Mouse (Mus musculus) layer of hippocampus, postnatal 25 days (tissue): ENCODE measurements around the gene Cttnbp2. TPM values are rescaled to one million over a fixed set of nuclear protein-coding genes. Genes with fewer than 3 reads are reported as not detected.

ENCODE experiments used
- DNase-seq, 2 experiments: peaks; one replicate each; pipeline ENCODE4 v3.0.0; 2022; ENCODE audit warnings: mixed read lengths in 2 of 2, low spot score in 1 of 2; ENCODE audit errors: extremely low spot score in 1 of 2
- total RNA-seq, 2 experiments: library from RNA; stranded (reverse); gene quantifications; 2 replicates each; pipeline ENCODE4 v1.2.3; 2021

Gene Cttnbp2
- total RNA-seq, result 100 to 1,000 TPM; 197 to 294 TPM

DNA sequence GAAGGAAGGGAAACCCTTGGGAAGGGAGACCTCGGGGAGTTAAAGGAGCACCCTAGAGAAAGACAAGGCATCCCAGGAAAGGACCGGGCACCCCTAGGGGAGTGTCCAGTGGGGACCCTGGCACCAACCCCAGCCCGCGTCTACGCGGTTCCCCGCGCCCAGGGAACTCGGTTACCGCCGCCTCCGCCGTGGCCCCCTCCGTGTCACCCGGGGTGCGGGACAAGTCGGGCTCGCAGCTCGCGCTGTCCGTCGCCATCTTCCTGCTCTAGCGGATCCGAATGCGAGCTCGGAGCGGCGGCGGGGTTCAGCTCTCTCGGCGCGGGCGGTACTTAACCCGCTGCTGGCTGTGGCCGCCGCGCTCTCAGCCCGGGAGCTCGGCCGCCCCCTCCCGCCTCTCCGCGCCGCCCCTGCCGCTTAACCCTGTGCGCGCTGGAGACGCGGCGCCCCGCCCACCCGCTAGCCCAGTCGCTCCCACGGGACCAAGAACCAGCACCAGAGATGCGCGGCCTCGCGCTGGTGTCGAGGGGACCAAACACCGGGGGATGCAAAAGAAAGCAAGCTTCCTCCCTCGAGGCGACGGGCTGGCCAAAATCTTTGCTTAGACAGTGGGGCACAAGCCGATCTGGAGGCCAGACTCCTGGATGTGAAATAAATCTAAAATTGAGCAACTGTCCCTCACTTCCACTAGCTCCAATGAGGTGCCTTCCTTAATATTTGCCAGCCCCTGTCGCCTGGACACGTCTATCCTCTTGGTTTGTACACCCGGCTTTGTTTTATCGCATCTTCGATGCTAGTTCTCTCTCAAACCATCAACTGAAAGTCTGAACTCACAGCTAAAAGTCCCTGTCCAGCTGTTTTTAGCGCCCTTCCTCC, at the start of gene Cttnbp2:
Gene Cttnbp2, minus strand, starts transcription at position 364 of the 873 bp plus-strand sequence.
- peak; percentile 72 to 78 for DNase-seq

DNA sequence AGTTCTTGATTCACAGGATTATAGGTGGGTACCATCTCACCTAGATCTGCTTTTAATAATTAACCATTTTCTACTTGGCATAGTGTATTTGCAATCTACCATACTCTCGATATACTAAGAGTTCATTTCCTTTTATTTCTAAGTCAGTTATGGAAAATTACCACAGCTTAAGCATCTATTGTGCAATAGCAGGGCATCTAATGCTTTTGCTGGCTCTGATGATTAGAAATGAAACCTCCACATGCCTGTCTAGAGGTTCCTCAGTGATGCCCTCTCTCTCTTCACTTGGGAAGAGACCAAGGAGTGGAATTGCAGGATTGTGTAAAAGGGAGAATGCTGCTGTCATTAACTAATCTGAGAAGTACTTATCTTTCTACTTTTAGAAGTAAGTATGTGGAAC, 44.4 kb upstream of the Cttnbp2 start:
- DNase-seq, result no peak

DNA sequence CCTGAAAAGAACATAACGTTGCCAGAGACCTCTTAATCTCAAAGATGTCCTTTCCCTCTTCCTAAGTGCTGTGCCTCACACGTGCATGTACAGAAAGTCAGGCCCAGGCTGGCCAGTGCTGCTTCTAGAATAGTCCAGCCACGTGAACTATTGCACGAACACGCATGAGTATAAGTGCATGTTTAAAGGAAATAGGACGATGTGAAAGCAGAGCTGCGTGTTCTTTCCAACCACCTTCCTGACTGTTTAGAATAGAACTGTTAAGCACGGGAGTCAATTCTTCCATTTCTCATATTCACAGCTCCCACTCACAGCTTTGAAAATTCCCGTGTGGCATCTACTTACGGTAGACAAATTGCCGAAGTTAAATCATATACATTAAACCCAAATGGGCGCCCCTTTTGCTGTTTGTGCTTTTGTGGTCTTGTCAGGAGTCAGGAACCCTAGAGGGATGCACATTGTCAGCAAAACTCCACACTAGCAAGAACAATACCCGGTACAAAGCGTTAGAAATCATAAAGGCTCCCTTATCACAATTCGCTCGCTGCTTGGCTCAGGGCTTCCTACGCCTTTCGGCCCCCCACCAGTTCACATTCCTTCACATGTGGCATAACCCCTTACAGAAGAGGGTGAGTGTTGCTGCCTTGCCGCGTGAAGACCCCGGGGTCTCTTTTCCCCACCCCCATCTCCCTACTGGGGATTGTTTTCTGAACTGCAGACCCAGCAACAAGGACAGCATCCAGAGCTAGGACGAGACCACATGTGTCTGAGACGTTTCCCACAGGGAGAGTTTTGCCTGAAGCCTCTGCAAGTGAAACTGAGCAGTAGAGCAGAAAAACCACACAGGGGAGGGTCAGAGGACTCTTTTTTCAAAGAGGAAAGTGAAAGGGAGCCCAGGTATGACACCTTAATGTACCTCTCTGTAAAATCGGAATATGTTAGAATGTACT, 33.1 kb upstream of the Cttnbp2 start:
- DNase-seq, result no peak

DNA sequence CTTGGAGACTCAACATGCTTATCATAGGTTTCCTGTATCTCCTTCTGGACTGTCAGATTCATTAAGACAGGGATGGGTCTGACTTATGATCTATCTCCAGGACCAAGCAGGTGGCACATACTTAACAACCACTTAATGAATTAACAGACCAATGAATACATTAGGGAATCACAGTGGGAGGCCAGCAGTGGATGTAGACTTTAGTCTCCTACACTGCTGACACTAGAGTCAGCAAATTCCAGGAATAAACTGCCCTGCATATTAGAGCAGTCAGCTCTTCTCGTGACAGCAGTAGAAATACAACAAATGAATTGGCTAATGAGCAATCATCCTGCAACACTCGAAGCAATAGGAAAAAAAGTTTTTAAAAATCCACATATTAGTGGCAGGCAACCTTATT, 29.2 kb upstream of the Cttnbp2 start:
- DNase-seq, result no peak

DNA sequence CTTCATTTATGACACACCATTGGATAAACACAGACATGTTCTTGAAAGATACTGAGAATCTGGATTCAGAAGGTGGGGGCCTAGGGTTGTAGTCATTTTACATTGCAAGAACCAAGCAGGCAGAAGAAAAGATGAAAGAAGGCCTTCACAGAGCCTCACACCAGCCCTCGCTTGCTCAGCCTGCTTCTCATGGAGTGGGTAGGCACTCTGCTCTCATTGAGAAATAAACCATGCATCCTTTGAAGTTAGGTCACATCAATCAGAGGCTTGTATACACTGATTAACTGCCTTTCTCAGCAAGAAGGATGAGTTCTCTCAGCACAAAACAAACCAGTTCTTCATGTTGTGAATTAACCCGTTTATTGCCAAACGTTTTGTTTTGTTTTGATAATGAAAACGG, 25.8 kb upstream of the Cttnbp2 start:
- no peak for DNase-seq

DNA sequence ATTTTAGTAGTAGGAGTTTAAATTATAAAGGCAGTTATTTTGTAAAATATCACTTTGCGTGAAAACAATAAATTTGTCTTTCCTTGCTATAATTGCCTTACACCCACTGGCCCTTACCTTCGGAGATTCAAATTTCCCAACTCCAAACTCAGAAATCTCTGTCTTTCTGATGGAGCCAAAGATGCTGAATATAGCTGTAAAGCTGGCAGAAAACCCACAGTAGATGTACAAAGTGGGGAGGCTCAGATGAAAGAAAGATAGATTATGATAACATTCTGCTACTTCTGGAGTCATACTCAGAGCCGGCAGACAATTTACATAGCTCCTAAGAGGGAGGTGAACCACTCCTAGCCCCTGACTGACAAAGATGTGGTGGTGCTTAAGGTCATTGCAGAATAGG, 15.8 kb upstream of the Cttnbp2 start:
- no peak for DNase-seq

DNA sequence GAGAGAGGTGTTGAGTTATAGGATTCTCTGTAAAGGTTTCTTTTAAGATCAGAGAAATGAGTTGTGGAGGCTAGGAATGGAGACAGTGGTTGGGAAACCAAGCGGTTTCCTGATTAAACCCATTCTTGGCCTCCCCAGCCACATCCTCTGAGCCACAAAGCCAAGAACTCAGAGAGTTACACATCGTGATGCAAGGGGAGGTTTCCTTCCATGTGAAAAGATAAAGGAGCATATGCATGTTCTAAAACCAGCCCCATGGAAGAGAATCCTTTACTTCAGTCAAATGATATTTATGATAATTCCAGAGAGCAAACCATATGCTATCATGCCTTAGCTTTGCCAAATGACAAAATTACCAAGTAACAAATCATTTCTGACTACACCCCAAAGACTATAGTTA, 3.0 kb upstream of the Cttnbp2 start:
- no peak for DNase-seq

DNA sequence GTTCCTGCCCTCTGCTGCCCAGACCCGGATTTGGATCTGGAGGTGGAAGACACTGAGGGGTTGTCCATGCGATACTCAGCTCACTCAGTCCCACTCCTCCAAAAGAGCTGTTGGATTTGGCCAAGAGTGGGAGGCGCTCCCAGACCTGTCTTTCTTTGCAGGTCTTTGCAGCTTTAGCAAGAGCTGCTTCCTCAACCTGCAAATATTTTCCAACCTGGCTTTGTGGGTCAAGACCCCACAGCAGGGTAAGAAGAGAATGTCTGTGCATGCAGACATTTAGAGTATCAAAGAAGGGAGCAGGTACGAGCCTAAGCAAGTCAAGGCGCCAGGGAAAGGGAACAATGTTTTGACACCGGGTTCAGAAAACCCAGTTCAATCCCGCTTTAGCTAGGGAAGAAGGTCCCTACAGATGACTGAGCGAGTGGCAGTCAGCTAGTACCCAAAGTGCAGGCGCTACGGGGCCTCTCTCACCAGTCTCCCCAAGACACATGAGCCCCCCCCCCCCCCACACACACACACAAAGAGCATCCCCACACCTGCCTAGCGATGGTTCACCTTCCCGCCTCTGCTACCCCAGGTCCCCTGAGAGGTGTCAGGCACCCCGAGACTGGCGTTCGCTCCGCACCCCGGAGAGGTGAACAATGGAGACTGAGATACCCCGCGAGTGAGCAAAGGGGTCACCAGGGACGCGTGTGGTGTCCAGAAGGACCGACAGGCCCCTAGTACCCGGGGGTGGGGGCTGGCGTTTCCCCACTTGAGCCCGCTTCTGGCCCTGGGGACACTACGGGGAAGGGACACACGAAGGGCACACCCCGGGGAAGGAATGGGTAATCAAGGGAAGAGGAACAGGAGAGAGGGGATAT, 801 bp downstream of the Cttnbp2 start:
- peak; percentile 27 to 29 for DNase-seq

DNA sequence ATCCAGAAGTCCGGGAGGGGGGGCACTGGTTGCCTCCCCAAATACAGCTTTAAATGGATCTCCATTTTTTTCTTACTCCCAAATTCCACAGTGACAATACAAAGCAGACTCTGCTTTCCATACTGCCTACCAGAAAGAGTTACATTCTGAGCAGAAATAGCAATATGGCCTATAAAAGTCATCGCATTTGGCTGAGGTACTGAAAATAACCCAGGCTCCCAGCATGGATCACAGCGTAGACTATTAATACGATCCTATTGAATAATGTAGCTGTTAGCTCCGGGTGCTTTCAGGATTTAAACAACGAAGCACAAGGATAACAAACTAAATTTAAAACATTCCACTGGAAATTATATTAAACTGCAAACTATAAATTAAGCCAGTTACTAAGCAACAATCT, 2.8 kb downstream of the Cttnbp2 start:
- DNase-seq, result no peak

DNA sequence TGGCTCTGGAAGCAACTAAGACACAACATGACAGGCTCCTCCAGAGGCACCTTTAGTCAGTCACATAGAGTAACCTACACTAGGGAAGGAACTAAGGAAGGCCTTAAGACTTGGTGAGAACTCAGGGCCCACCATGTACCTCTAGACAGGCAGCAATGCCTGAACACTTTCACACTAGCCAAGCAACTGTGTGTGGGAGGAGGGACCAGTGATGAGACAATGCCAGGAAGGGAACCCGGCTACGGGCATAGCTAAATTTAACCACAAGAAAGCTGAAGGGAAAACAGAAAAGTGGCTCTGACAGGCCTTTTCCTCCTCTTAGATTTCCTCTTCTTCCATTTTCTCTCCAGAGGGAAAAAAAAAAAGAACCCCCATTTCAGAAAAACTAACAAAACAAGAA, 6.6 kb downstream of the Cttnbp2 start:
- no peak for DNase-seq

DNA sequence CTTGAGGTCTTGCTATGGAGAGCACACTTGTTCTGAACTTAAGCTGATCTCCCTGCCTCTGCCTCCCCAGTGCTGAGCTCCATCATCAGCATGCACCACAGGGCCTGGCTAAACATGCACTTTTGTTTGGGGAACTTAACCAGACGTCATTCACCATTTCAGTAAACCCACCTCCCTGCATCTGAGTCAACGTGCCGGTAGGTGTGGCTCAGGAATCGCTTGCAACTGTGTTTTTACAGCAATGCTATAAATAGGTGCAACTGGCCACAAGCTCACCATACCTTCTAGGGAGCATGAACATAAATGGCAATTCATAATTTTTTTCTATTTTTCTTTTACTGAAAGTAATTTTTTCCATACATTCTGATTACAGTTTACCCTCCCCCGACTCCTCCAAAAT, 14.8 kb downstream of the Cttnbp2 start:
- DNase-seq, result no peak

DNA sequence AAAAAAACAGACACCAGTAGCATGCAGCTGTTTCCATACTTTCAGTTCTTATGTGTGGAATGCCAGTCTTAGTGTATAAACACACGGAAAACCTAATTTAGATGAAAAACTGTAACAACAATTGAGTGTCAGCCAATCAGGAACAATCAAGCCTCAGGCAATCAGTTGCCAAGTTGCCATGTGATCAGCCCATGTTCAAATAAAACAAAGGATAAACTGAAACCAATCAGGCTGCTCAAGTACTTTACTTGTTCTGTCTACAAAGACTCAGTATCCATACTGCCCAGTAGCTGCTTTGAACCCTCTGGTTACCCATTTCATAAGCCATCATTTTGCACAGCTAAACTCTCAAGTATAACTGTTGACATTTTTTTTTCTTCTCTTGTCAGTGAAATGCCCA, 21.7 kb downstream of the Cttnbp2 start:
- no peak for DNase-seq

DNA sequence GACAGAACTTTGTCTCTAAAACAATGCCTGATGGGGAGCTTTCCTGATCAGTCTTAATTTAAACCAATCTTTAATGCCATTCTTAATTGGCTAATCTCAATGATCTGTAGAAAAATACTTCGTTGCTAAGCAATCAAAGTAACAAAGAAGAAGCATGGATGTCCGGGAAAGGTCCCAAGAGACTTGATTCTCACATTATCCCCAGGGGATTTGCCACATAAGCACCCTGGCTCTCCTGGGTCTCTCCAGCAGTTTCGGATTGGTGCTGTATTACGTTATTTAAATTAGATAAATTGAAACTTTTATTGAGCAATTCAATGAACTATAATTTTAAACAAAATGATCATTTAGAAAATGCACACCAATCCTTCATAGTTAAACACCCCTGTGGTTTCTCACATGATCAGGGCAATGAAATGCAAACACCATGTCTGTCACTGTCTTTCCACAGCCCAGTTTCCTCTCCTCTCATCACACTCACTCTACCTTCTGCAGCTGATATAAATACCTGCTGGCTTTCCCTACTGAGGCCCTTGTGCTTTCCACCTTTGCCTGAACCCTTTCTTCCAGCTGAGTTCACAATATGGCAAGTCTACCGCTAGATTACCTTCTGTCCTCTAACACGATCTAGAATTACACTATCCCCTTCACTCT, 22.3 kb downstream of the Cttnbp2 start:
- no peak for DNase-seq

DNA sequence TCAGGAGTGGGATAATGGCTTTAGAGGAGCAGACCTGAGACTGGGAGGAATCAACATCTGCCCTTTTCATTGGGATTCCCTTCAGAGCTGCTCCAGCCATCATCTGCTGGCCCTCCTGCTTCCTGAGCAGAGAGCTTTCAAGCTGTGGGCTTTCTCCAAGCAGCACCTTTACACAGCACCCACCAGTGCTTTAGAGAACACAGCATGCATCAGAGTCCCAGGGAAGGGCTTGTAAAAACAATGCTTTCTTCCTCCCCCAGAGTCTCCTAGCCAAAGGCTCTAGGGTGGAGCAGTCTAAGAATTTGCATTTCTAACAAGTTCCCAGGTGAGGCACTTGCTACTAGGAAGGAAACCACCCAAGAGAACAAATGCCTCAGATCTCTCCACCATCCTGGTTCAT, 29.6 kb downstream of the Cttnbp2 start:
- DNase-seq, result no peak

DNA sequence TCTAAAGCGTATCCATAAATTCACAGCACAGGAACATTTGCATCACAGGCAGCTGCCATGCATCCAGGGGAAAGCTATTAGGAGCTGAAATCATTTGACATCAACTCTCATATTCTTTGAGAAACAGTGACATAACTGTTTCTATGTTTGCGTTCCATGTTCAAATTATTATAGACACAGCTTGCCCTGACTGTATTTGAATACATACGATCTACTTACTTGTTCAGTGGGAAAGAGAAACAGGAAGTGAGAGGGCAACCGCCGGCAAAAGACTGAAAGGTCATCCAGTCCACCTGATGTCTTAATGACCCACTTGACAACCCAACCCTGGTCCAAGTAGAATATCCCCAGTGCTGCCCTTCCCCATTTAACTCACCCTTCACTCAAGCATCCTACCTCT, 30.6 kb downstream of the Cttnbp2 start:
- DNase-seq, result no peak

DNA sequence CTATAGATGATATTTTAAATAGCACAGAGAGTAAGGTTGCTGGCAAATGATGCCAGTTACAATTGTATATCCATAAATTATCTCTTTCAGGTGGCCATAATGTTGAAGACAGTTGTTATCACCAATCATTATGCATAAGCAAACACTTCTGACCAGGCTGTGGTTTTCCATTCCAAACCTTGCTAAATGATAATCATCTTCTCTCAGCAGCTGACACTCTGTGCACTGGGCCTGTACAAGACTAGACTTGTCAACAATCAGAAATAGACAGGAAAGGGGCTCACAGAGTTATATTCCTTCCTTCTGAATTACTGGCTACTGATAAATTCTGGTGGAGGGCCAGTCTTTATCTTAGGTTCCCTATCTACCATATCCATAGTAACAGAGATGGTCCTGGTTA, 32.1 kb downstream of the Cttnbp2 start:
- no peak for DNase-seq

DNA sequence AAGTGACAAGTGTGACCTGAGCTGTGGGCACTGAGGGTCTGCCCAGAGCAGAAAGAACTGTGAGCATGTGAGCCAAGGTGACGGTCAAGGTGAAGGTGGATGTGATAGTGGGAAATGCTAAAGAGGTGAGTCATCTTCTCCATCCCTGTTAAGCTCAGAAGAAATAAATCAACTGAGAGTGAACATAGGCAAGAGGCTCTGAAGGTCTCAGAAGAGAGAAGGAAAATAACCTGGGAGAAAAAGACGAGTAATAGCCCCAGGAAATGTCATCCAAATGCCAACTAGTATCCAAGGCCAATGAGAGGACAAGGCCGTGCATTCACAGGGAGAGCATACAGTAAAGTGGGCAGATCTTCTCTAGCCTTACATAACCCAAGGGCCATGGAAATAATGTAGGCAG, 32.9 kb downstream of the Cttnbp2 start:
- no peak for DNase-seq

DNA sequence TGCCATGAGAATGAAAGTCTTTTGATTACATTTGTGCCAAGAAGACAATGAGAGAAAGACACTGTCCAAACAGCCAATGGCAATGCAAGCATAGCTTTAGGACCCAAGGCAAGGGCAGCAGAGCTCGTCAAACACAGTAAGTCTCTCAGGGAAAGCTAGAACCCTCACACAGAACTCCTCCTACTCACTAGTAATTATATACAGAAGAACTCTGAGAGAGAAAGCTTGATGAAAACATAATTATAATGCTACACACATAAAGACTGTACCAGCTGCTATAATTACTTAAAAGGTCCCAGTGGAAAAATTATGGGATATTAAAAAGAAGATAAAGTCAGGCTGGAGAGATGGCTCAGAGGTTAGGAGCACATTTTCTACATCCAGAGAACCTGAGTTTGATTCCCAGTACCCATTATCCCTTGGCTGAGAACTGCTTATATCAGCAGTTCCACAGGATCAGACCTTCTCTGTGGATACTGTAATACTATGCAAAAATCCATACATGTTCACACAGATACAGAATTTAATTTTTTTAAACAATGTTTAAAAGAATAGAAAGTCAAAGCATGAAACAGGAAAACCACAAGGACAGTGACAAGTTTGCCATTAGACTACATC, 37.2 kb downstream of the Cttnbp2 start:
- DNase-seq, result no peak

DNA sequence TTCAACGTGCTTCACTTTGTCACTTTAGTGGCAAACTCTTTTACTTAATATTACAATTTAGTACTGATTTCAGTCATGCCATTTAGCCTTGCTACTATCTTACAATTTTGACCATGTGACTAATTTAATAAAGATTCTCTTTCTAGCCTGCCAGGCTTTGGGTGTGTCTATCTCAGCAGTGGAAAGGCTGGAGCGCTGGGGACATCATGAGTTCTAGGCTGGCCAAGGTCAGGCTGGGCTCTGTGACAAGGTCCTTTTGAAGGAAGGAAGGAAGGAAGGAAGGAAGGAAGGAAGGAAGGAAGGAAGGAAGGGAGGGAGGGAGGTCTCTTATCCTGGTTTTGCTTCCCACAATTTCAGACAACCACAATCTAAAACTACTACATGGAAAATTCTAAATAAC, 39.7 kb downstream of the Cttnbp2 start:
- DNase-seq, result no peak

DNA sequence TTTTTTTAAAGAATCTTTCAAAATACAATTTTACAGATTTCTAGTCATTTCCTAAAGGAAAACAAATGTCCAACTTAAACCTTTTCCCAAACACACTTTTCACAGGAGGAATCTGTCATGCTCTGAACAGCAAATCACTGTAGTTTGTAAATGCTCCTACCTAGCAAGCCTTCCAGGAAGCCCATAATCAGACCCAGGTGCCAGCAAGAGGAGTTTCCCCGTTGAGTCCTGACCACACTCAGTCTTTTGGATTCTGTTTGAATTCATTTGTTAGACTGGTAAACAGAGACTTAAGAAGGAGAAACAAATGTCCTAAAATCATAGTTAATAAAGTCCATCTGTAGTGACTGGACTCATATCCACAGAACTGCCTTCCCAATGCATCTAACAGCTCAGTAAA, 40.1 kb downstream of the Cttnbp2 start:
- no peak for DNase-seq
